In the genomic region with DNA sequence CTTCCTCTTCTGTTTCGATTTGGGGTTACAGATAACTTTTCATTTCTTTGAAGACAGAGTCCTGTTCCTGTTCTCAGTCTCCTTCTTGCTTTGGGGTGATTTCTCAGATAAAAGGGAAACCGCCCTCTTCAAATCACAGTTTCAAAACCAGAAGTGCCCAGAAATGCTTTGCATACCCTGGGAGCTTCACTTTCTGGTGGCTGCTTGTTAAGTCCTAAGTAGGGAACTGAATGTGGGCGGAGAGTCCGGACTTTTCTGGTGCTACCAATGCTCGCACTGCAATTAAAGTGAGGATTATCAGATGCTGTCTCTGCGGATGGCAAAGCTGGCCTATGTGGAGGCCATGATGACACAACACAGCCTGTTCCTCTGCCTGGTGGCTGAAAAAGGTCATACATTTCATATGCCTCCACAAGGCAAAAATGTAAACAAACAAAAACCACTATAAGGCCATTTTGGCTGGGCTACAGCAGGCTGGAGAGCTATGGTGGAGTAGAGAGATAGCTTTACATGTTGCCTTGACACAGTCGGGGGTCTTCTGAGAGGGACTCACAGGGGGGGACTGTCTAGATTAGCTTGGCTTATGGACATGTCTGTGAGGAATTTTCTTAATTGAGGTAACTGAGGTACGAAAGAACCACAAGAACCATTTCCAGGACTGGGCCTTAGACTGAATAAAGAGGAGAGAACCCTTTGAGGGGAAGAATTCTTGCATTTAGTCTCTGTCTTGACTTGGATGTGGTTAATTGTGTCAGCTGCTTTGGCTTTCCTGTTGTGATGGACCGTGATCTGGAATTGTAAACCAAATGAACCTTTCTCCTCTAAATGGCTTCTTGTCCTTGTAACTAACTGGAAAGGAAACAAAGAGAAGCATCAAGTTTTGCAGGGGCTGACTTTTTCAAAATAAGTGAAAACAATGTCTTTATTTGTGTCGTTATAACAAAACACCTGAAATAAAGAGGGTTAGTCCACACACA, we compare ENCODE assay signal across 1 mouse cellular context.
A peak's percentile ranks its signal among the peaks of the same experiment; 100 is the strongest.
TF ChIP-seq lines count a peak whose summit lies in the region.

No protein-coding gene starts in this region.

TF ChIP-seq in CH12.LX, 34 proteins besides CTCF, POLR2A, EP300 and RAD21 (continued from another document):
- TF ChIP-seq USF1 (IDR thresholded peaks at IDR 0.05; ENCODE audit: low read depth, low read length) = no peak
- TF ChIP-seq CHD2 (IDR thresholded peaks at IDR 0.05; ENCODE audit: low read length) = no peak
- TF ChIP-seq HCFC1 (IDR thresholded peaks at IDR 0.05; ENCODE audit: low read depth, low read length) = no peak
- no peak; the same call in none of the 2 replicates for TF ChIP-seq ELF1 (IDR thresholded peaks at IDR 0.05; ENCODE audit: low read depth, low read length)
- 0 out of 2 replicates have a peak, but pooled peaks have one; percentile 53 for TF ChIP-seq MAZ (IDR thresholded peaks at IDR 0.05; ENCODE audit: low read depth, low read length)
- no peak for TF ChIP-seq ZC3H11A (IDR thresholded peaks at IDR 0.05; ENCODE audit: low read depth, low read length)
- no peak for TF ChIP-seq JUN (IDR thresholded peaks at IDR 0.05; ENCODE audit: insufficient read depth, low read depth, low read length)
- TF ChIP-seq MAFK (IDR thresholded peaks at IDR 0.05; ENCODE audit: insufficient replicate concordance, low read length) = peak; percentile 82
- peak; percentile 62; the same call in 1 of the 2 replicates for TF ChIP-seq SIN3A (IDR thresholded peaks at IDR 0.05; ENCODE audit: low read length)
- 0 out of 2 replicates have a peak, but pooled peaks have one; percentile 31 for TF ChIP-seq TCF12 (IDR thresholded peaks at IDR 0.05; ENCODE audit: low read depth, low read length)
- TF ChIP-seq ETS1 (conservative IDR thresholded peaks at IDR 0.05; ENCODE audit: low read depth, low read length) = peak; percentile 57; the same call in 1 of the 2 replicates
